Mouse (Mus musculus) limb, embryonic 13.5 days (tissue): ENCODE measurements around the gene Bex4. TPM values are rescaled to one million over a fixed set of nuclear protein-coding genes. Genes with fewer than 3 reads are reported as not detected.
"Not testable (repeated sequence)": the region's sequence is repeated elsewhere in the genome, so short reads cannot be mapped to it uniquely, and the experiment has no call there.

ENCODE experiments used
- ATAC-seq: fragments of 200-750 bp; cut with Nextera tagmentation; 2 replicates; pipeline ENCODE4 v1.8.0; 2017; ENCODE audit warnings: low read depth, moderate number of reproducible peaks, moderate TSS enrichment; ENCODE audit not compliant: low FRiP score
- H3K27ac ChIP-seq: fragments of 300-500 bp; sonication (generic); 2 replicates; pipeline ENCODE4 v1.5.1; 2015; ENCODE audit warnings: inconsistent platforms, mild to moderate bottlenecking, moderate library complexity
- H3K27me3 ChIP-seq: fragments of 300-500 bp; sonication (generic); 2 replicates; pipeline ENCODE4 v1.6.1; 2015; ENCODE audit warnings: mild to moderate bottlenecking, inconsistent platforms
- H3K36me3 ChIP-seq: fragments of 300-500 bp; sonication (generic); 2 replicates; pipeline ENCODE4 v1.6.1; 2015; ENCODE audit warnings: inconsistent platforms, mild to moderate bottlenecking, moderate library complexity
- H3K4me1 ChIP-seq: fragments of 300-500 bp; sonication (generic); 2 replicates; pipeline ENCODE4 v1.6.1; 2015; ENCODE audit warnings: inconsistent platforms
- H3K4me2 ChIP-seq: fragments of 300-500 bp; sonication (generic); replicated peaks from 2 replicates; pipeline ENCODE4 v1.6.1; 2015; ENCODE audit warnings: inconsistent platforms, mild to moderate bottlenecking, moderate library complexity
- H3K4me3 ChIP-seq: fragments of 300-500 bp; sonication (generic); 2 replicates; pipeline ENCODE4 v1.5.1; 2015; ENCODE audit warnings: moderate library complexity, mild to moderate bottlenecking, inconsistent platforms
- H3K9ac ChIP-seq: fragments of 300-500 bp; sonication (generic); 2 replicates; pipeline ENCODE4 v1.6.1; 2015; ENCODE audit warnings: mild to moderate bottlenecking, inconsistent platforms
- H3K9me3 ChIP-seq: fragments of 300-500 bp; sonication (generic); 2 replicates; pipeline ENCODE4 v1.6.1; 2016; ENCODE audit warnings: inconsistent platforms
- WGBS: fragments of 180-500 bp; shearing (Covaris S2); methylation state at CpG from one replicate; pipeline ENCODE4 v1.1.7; 2015; 5-methylcytosine and 5-hydroxymethylcytosine counted together
- polyA plus RNA-seq: library from polyadenylated mRNA; unstranded; fragments of >200 nt; fragmentation: Nextera tagmentation; extraction: Ambion mirVana; gene quantifications from 2 replicates; pipeline ENCODE4 v1.2.1, GENCODE M21; 2015

The Bex4 gene
- polyA plus RNA-seq: 59.2 and 60.1 TPM in 2 replicates

GRCm38 (mm10) chrX:136138827-136139639 is at the start of gene Bex4:
TSS of gene Bex4 (plus strand) at chrX:136138996.
- not testable (repeated sequence) for H3K4me1 ChIP-seq, H3K36me3 ChIP-seq, H3K9me3 ChIP-seq, H3K27ac ChIP-seq, H3K27me3 ChIP-seq
- Histone ChIP-seq H3K4me2 (peak within 1 kb of the TSS; percentile 58), H3K9ac (peak within 1 kb of the TSS; percentile 51; the same call in 1 of the 2 replicates), H3K4me3 (peak within 1 kb of the TSS; percentile 41)
- WGBS: 22% methylated on average over 15 of the region's 64 CpGs
- peak; percentile 86 for ATAC-seq

- H3K4me2 ChIP-seq: no peak overlapping the region
- no peaks in the 10 kb centered on the region for H3K4me1 ChIP-seq
- H3K27ac ChIP-seq: no peak overlapping the region
- no peak overlapping the region for H3K4me3 ChIP-seq
- H3K36me3 ChIP-seq: no peaks in the 10 kb centered on the region
- ATAC-seq: no peak
- no peak overlapping the region for H3K9ac ChIP-seq
- H3K27me3 ChIP-seq: peaks cover 6% of the 10 kb centered on the region; the same call in 1 of the 2 replicates
- 40% methylated on average over 2 of the region's 2 CpGs for WGBS
- H3K9me3 ChIP-seq: no peaks in the 10 kb centered on the region
Measured at GRCm38 (mm10) chrX:136092497-136093279, 46.1 kb upstream of the Bex4 start.

DNA sequence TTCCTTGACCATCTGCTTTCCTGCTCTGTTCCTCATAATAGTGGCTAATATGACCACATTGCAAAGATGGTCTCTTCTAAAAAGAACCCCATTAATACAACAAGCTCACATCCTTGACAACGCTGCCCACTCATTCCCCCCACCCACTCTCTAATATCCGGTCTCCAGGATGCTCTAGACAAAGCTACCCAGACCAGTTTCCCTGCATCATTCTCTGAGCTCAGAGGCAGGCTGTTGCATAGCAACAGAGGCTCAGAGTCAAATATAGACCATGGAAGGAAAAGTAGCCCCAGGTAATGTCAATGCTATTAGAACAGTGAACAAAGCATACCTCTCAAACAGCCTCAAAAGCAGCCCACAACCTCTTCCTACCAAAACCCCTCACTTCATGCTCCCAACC is 44.4 kb upstream of the Bex4 start:
- 59% methylated on average over 2 of the region's 2 CpGs for WGBS
- Histone ChIP-seq H3K4me1 (no peaks in the 10 kb centered on the region), H3K4me2 (no peak overlapping the region), H3K9ac (no peak overlapping the region), H3K9me3 (no peaks in the 10 kb centered on the region), H3K27me3 (peaks cover 6% of the 10 kb centered on the region; the same call in 1 of the 2 replicates), H3K36me3 (no peaks in the 10 kb centered on the region), H3K27ac (no peak overlapping the region), H3K4me3 (no peak overlapping the region)
- ATAC-seq: no peak

GRCm38 (mm10) chrX:136104046-136104723 is 34.6 kb upstream of the Bex4 start:
- H3K36me3 ChIP-seq: no peaks in the 10 kb centered on the region
- peaks cover 6% of the 10 kb centered on the region for H3K27me3 ChIP-seq
- H3K9ac ChIP-seq: no peak overlapping the region
- no peaks in the 10 kb centered on the region for H3K9me3 ChIP-seq
- H3K27ac ChIP-seq: no peak overlapping the region
- H3K4me3 ChIP-seq: no peak overlapping the region
- H3K4me1 ChIP-seq: no peaks in the 10 kb centered on the region
- ATAC-seq: no peak
- 65% methylated on average over 4 of the region's 4 CpGs for WGBS
- H3K4me2 ChIP-seq: no peak overlapping the region

- H3K9ac ChIP-seq: no peak overlapping the region
- H3K4me1 ChIP-seq: no peaks in the 10 kb centered on the region
- no peaks in the 10 kb centered on the region for H3K36me3 ChIP-seq
- 70% methylated on average over 3 of the region's 3 CpGs for WGBS
- no peaks in the 10 kb centered on the region for H3K9me3 ChIP-seq
- H3K4me2 ChIP-seq: no peak overlapping the region
- peaks cover 6% of the 10 kb centered on the region for H3K27me3 ChIP-seq
- no peak for ATAC-seq
- H3K27ac ChIP-seq: no peak overlapping the region
- no peak overlapping the region for H3K4me3 ChIP-seq
Measured at GRCm38 (mm10) chrX:136104724-136105088, 34.1 kb upstream of the Bex4 start.

- Histone ChIP-seq H3K27ac (no peak overlapping the region), H3K4me2 (0 out of 2 replicates have a peak overlapping the region, but pooled peaks have one; percentile 21), H3K4me3 (no peak overlapping the region), H3K9ac (no peak overlapping the region), H3K27me3 (peaks cover 24% of the 10 kb centered on the region), H3K9me3 (no peaks in the 10 kb centered on the region), H3K36me3 (no peaks in the 10 kb centered on the region), H3K4me1 (no peaks in the 10 kb centered on the region)
- 43% methylated on average over 6 of the region's 6 CpGs for whole genome bisulfite sequencing
- no peak for ATAC-seq
Measured at GRCm38 (mm10) chrX:136107942-136108341, 30.9 kb upstream of the Bex4 start.

- no peaks in the 10 kb centered on the region for H3K4me1 ChIP-seq
- peak overlapping the region; percentile 46; the same call in 1 of the 2 replicates for H3K4me3 ChIP-seq
- H3K9me3 ChIP-seq: no peaks in the 10 kb centered on the region
- no peaks in the 10 kb centered on the region for H3K36me3 ChIP-seq
- H3K27ac ChIP-seq: no peak overlapping the region
- H3K9ac ChIP-seq: no peak overlapping the region
- WGBS: 39% methylated on average over 4 of the region's 4 CpGs
- peak; percentile 52 for ATAC-seq
- peak overlapping the region; percentile 62 for H3K4me2 ChIP-seq
- H3K27me3 ChIP-seq: peaks cover 38% of the 10 kb centered on the region; the same call in 1 of the 2 replicates
Measured at GRCm38 (mm10) chrX:136115015-136115414, 23.8 kb upstream of the Bex4 start.

GRCm38 (mm10) chrX:136115419-136115961 is 23.3 kb upstream of the Bex4 start:
- H3K9ac ChIP-seq: peak overlapping the region; percentile 53

GRCm38 (mm10) chrX:136127038-136127743 is 11.6 kb upstream of the Bex4 start:
- H3K36me3 ChIP-seq: no peaks in the 10 kb centered on the region
- H3K27me3 ChIP-seq: no peaks in the 10 kb centered on the region
- ATAC-seq: no peak
- no peaks in the 10 kb centered on the region for H3K4me1 ChIP-seq
- H3K4me2 ChIP-seq: no peak overlapping the region
- H3K4me3 ChIP-seq: no peak overlapping the region
- 54% methylated on average over 8 of the region's 8 CpGs for WGBS
- no peak overlapping the region for H3K27ac ChIP-seq
- no peak overlapping the region for H3K9ac ChIP-seq
- no peaks in the 10 kb centered on the region for H3K9me3 ChIP-seq

More at GRCm38 (mm10) chrX:136115419-136115961, 23.3 kb upstream of the Bex4 start:
- peak overlapping the region; percentile 46 for H3K4me3 ChIP-seq
- WGBS: 25% methylated on average over 23 of the region's 23 CpGs
- ATAC-seq: peak; percentile 99
- H3K27ac ChIP-seq: no peak overlapping the region
- peak overlapping the region; percentile 62 for H3K4me2 ChIP-seq
- H3K27me3 ChIP-seq: peaks cover 38% of the 10 kb centered on the region; the same call in 1 of the 2 replicates
- H3K36me3 ChIP-seq: no peaks in the 10 kb centered on the region
- no peaks in the 10 kb centered on the region for H3K4me1 ChIP-seq
- H3K9me3 ChIP-seq: no peaks in the 10 kb centered on the region

- no peaks in the 10 kb centered on the region for H3K36me3 ChIP-seq
- H3K27me3 ChIP-seq: no peaks in the 10 kb centered on the region
- H3K4me2 ChIP-seq: no peak overlapping the region
- H3K4me1 ChIP-seq: no peaks in the 10 kb centered on the region
- H3K9me3 ChIP-seq: no peaks in the 10 kb centered on the region
- ATAC-seq: no peak
- H3K27ac ChIP-seq: no peak overlapping the region
- WGBS: 17% methylated on average over 5 of the region's 5 CpGs
- no peak overlapping the region for H3K4me3 ChIP-seq
- H3K9ac ChIP-seq: no peak overlapping the region
Measured at GRCm38 (mm10) chrX:136127744-136128064, 11.1 kb upstream of the Bex4 start.

GRCm38 (mm10) chrX:136135559-136135958 is 3.2 kb upstream of the Bex4 start:
- Histone ChIP-seq H3K4me2 (no peak overlapping the region), H3K4me3 (no peak overlapping the region), H3K27me3 (no peaks in the 10 kb centered on the region), H3K9ac (no peak overlapping the region), H3K36me3 (no peaks in the 10 kb centered on the region), H3K27ac (no peak overlapping the region), H3K9me3 (no peaks in the 10 kb centered on the region), H3K4me1 (no peaks in the 10 kb centered on the region)
- ATAC-seq: no peak
- WGBS: 86% methylated on average over 4 of the region's 4 CpGs
